Mouse (Mus musculus): Measurements from ENCODE around the gene Khnyn. TPM values are rescaled to one million over a fixed set of nuclear protein-coding genes. Genes with fewer than 3 reads are reported as not detected.

Gene Khnyn
- polyA plus RNA-seq, 1 experiment from 2014 or later = 10.1 TPM

DNA sequence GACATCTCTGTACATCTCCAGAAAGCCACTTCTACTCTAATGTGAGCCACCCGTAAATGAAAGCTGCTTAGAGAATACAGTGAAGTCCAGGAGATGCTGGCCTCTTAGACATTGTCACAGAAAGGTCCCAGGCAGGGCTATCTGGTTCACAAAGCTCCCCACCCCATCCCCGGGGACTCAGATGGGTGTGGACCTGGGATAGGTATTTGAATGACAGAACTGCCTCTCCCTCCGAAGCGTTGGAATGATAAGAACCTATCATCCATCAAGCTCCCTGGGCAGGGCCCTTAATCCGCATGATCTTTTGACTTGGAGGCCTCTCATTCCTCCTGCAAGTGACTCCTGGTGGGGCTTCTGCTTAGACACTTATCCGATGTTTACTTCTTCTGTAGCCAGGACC is 33.9 kb upstream of the Khnyn start:
- no peak overlapping the region for H3K9ac ChIP-seq (replicated peaks; ENCODE audit: low read depth)
- WGBS = 49% methylated on average over 6 of the region's 6 CpGs
- no peak overlapping the region for H3K4me2 ChIP-seq (replicated peaks; ENCODE audit: low read depth, low read length)
- peaks cover 12% of the 10 kb centered on the region; the same call in 1 of the 2 replicates for H3K4me1 ChIP-seq (ENCODE audit: insufficient read depth, low read depth, low read length)
- no peak overlapping the region for H3K27ac ChIP-seq (ENCODE audit: low read length)
- H3K36me3 ChIP-seq (ENCODE audit: insufficient read depth, low read length) = no peaks in the 10 kb centered on the region
- no peaks in the 10 kb centered on the region for H3K9me3 ChIP-seq (ENCODE audit: low read length)
- no peak for DNase-seq (ENCODE audit: low spot score)
- ATAC-seq = no peak
- H3K4me3 ChIP-seq (ENCODE audit: low read depth, low read length) = no peak overlapping the region
- TF ChIP-seq CTCF (IDR thresholded peaks at IDR 0.05) = no peak
- no peak for TF ChIP-seq EP300 (IDR thresholded peaks at IDR 0.05)
- no peaks in the 10 kb centered on the region for H3K27me3 ChIP-seq (replicated peaks; ENCODE audit: insufficient read depth, low read length)

GRCm38 (mm10) chr14:55852646-55853551 is 31.8 kb upstream of the Khnyn start:
- no peaks in the 10 kb centered on the region for H3K27me3 ChIP-seq (replicated peaks; ENCODE audit: insufficient read depth, low read length)
- H3K9me3 ChIP-seq (ENCODE audit: low read length) = no peaks in the 10 kb centered on the region
- H3K27ac ChIP-seq (ENCODE audit: low read length) = peak overlapping the region; percentile 90
- TF ChIP-seq EP300 (IDR thresholded peaks at IDR 0.05) (0 out of 2 replicates have a peak, but pooled peaks have one; percentile 15), CTCF (IDR thresholded peaks at IDR 0.05) (no peak)
- peak overlapping the region; percentile 56 for H3K9ac ChIP-seq (replicated peaks; ENCODE audit: low read depth)
- H3K36me3 ChIP-seq (ENCODE audit: insufficient read depth, low read length) = no peaks in the 10 kb centered on the region
- H3K4me2 ChIP-seq (replicated peaks; ENCODE audit: low read depth, low read length) = peak overlapping the region; percentile 79
- peak; percentile 34 for ATAC-seq
- 9% methylated on average over 11 of the region's 11 CpGs for WGBS
- H3K4me1 ChIP-seq (ENCODE audit: insufficient read depth, low read depth, low read length) = peaks cover 22% of the 10 kb centered on the region
- peak; percentile 53 for DNase-seq (ENCODE audit: low spot score)
- H3K4me3 ChIP-seq (ENCODE audit: low read depth, low read length) = no peak overlapping the region

DNA sequence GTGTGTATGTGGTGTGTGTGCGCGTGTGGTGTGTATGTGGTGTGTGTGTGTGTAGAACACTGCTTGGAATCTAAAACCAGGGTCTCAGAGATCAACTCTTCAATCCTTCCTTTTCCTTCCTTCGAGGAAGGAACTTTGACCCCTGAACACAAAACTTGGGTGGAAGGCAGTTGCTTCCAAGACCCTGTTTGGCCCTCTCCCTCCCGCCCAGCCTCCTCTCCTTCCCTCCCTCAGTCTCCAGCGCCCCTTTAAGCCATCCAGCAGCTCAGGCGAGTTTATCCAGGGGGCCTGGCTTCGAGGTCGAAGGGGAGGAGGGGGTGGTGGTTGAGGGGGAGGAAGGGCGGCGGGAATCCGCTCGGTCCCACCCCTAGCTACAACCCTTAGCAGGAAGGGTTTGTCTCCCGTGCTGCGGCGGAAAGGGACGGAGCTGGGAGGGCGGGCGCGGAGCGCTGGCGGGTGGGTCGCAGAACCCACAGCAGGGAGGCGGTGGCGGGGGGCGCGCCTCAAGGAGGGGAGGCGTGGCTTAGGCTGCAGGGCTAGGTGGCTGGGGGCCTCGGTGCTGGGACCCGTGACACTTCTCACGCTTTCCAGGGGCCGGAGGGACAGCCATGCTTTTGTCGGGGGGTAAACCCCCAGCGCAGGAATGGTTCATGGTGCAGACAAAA is 31.0 kb upstream of the Khnyn start, which contains the start of gene Nynrin:
Gene Nynrin, plus strand, starts transcription at position 390 of the 665 bp plus-strand sequence.
- WGBS = 1% methylated on average over 22 of the region's 33 CpGs
- Histone ChIP-seq H3K4me1 (ENCODE audit: insufficient read depth, low read depth, low read length) (peaks cover 22% of the 10 kb centered on the region), H3K27ac (ENCODE audit: low read length) (peak within 1 kb of the TSS; percentile 90), H3K9me3 (ENCODE audit: low read length) (no peaks in the 10 kb centered on the region), H3K9ac (replicated peaks; ENCODE audit: low read depth) (peak within 1 kb of the TSS; percentile 56), H3K4me3 (ENCODE audit: low read depth, low read length) (peak within 1 kb of the TSS; percentile 50), H3K4me2 (replicated peaks; ENCODE audit: low read depth, low read length) (peak within 1 kb of the TSS; percentile 79), H3K27me3 (replicated peaks; ENCODE audit: insufficient read depth, low read length) (no peaks in the 10 kb centered on the region), H3K36me3 (ENCODE audit: insufficient read depth, low read length) (no peaks in the 10 kb centered on the region)
- DNase-seq (ENCODE audit: low spot score) = peak; percentile 90
- no peak for TF ChIP-seq EP300 (IDR thresholded peaks at IDR 0.05)
- TF ChIP-seq CTCF (IDR thresholded peaks at IDR 0.05) = no peak
- peak; percentile 91 for ATAC-seq

DNA sequence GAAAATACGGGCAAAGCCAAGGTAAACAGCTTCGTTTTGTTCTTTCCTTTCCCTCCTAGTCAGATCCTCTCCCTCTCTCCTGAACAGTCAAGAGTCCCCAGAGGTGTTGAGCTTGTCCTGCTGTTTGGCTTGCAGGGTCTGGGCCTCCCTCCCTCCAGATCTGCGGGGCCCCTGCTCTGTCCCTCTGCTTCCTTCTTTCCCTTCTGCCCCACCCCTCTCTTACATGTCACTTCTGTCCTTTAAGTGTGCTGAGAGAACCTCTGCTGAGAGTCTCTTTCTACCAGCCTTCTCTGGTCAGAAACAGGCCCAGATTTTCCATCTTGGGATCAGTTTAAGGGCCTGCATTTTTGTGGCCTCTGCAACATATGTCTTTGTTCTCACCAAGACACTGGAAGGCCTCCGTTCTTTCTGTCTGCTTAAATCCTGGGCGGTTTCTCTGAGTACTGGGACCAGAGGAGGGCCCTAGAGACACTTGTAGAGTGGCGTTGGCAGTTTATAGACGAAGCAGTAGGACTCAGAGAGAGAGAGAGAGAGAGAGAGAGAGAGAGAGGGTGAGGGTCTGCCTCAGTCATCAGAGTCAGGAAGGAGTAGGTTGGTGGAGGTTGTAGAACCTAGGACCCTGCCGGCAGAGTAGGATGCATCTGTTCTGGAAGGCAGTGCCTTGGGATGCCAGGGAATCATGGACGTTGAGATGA is 30.2 kb upstream of the Khnyn start:
- Histone ChIP-seq H3K36me3 (ENCODE audit: insufficient read depth, low read length) (no peaks in the 10 kb centered on the region), H3K4me1 (ENCODE audit: insufficient read depth, low read depth, low read length) (peaks cover 25% of the 10 kb centered on the region), H3K4me3 (ENCODE audit: low read depth, low read length) (peak overlapping the region; percentile 50), H3K9me3 (ENCODE audit: low read length) (no peaks in the 10 kb centered on the region), H3K27me3 (replicated peaks; ENCODE audit: insufficient read depth, low read length) (no peaks in the 10 kb centered on the region), H3K4me2 (replicated peaks; ENCODE audit: low read depth, low read length) (peak overlapping the region; percentile 79), H3K27ac (ENCODE audit: low read length) (peak overlapping the region; percentile 90), H3K9ac (replicated peaks; ENCODE audit: low read depth) (peak overlapping the region; percentile 56)
- WGBS = 0% methylated on average over 9 of the region's 9 CpGs
- no peak for TF ChIP-seq CTCF (IDR thresholded peaks at IDR 0.05)
- peak; percentile 16 for TF ChIP-seq EP300 (IDR thresholded peaks at IDR 0.05)
- peak; percentile 69 for DNase-seq (ENCODE audit: low spot score)
- ATAC-seq = peak; percentile 32

- H3K9me3 ChIP-seq (ENCODE audit: low read length) = no peaks in the 10 kb centered on the region
- TF ChIP-seq CTCF (IDR thresholded peaks at IDR 0.05) (no peak), EP300 (IDR thresholded peaks at IDR 0.05) (no peak; the same call in 1 of the 2 replicates)
- H3K4me1 ChIP-seq (ENCODE audit: insufficient read depth, low read depth, low read length) = peaks cover 25% of the 10 kb centered on the region
- WGBS = 2% methylated on average over 4 of the region's 4 CpGs
- H3K4me2 ChIP-seq (replicated peaks; ENCODE audit: low read depth, low read length) = peak overlapping the region; percentile 79
- peak overlapping the region; percentile 50 for H3K4me3 ChIP-seq (ENCODE audit: low read depth, low read length)
- ATAC-seq (peak; percentile 10; the same call in 1 of the 2 replicates), DNase-seq (ENCODE audit: low spot score) (peak; percentile 64)
- H3K27me3 ChIP-seq (replicated peaks; ENCODE audit: insufficient read depth, low read length) = no peaks in the 10 kb centered on the region
- H3K9ac ChIP-seq (replicated peaks; ENCODE audit: low read depth) = peak overlapping the region; percentile 56
- no peaks in the 10 kb centered on the region for H3K36me3 ChIP-seq (ENCODE audit: insufficient read depth, low read length)
- peak overlapping the region; percentile 90 for H3K27ac ChIP-seq (ENCODE audit: low read length)
Measured at GRCm38 (mm10) chr14:55855101-55855561, 29.6 kb upstream of the Khnyn start.

Measured in lung, postnatal 0 days (tissue).